8 mouse cellular contexts compared by ENCODE assay signal in genomic region chr2:156584797-156585471, GRCm38 (mm10). TPM values are rescaled to one million over a fixed set of nuclear protein-coding genes. Genes with fewer than 3 reads are reported as not detected.
DNase-seq lines count a peak whose midpoint lies in the region; ATAC-seq and TF ChIP-seq lines count a peak whose summit lies in the region.
"Had no signal": no experiment of that assay in that cellular context is flagged by ENCODE, and none has a peak within 500 bp of the region (broad histone marks: within the 10 kb centered on the region; RNA-seq: fewer than 3 reads in every experiment).

No protein-coding gene starts in this region.

- H3K27me3 ChIP-seq in lung, embryonic 14.5 days (ENCODE audit: insufficient read depth, low read length), result no peaks in the 10 kb centered on the region
- peaks cover 6% of the 10 kb centered on the region; the same call in 1 of the 2 replicates for H3K27me3 ChIP-seq in heart, embryonic 14.5 days (ENCODE audit: control insufficient read depth, insufficient read depth, low read length)
- H3K27me3 ChIP-seq in thymus, adult 2 months (ENCODE audit: control insufficient read depth, insufficient read depth, low read length), result no peaks in the 10 kb centered on the region

- H3K36me3 ChIP-seq in lung, embryonic 14.5 days (ENCODE audit: insufficient read depth), result no peaks in the 10 kb centered on the region
- no peaks in the 10 kb centered on the region for H3K36me3 ChIP-seq in heart, embryonic 14.5 days (ENCODE audit: control insufficient read depth, insufficient read depth, low read length)
- H3K36me3 ChIP-seq in thymus, adult 2 months (ENCODE audit: control insufficient read depth, insufficient read depth, low read length), result no peaks in the 10 kb centered on the region

- H3K27ac ChIP-seq in lung, embryonic 14.5 days (ENCODE audit: low read depth), result no peak overlapping the region
- H3K27ac ChIP-seq in heart, embryonic 14.5 days (replicated peaks in 1 of 2; ENCODE audit: control insufficient read depth in 1 of 2, insufficient read depth in 1 of 2, low read depth in 2 of 2, low read length in 2 of 2), result no peak overlapping the region
- peak overlapping the region; percentile 76 for H3K27ac ChIP-seq in olfactory bulb, adult 2 months (ENCODE audit: insufficient read depth, low read depth, low read length)
- no peak overlapping the region for H3K27ac ChIP-seq in thymus, adult 2 months (ENCODE audit: control insufficient read depth, insufficient read depth, low read length)

- ATAC-seq in lung, embryonic 14.5 days (ENCODE audit: insufficient read depth), result no peak
- no peak for ATAC-seq in heart, embryonic 14.5 days (ENCODE audit: insufficient number of reproducible peaks, insufficient read depth, low FRiP score, low read depth)

- peak; percentile 8 for DNase-seq in lung, embryonic 14.5 days
- no peak for DNase-seq in lung, postnatal 14 days
- DNase-seq in layer of hippocampus, adult 9-11 months, result peak; percentile 53
- no peak for DNase-seq in spleen, adult 12 weeks (ENCODE audit: low spot score)
- DNase-seq in thymus, adult 2 months, result no peak

- H3K9ac ChIP-seq in lung, embryonic 14.5 days, result no peak overlapping the region
- no peak overlapping the region for H3K9ac ChIP-seq in heart, embryonic 14.5 days (ENCODE audit: low read length)

- no peaks in the 10 kb centered on the region for H3K9me3 ChIP-seq in lung, embryonic 14.5 days (ENCODE audit: low read depth, low read length)
- no peaks in the 10 kb centered on the region for H3K9me3 ChIP-seq in heart, embryonic 14.5 days (ENCODE audit: control insufficient read depth, low read length)

- no peak overlapping the region for H3K4me3 ChIP-seq in lung, embryonic 14.5 days (ENCODE audit: low read depth, low read length)
- no peak overlapping the region for H3K4me3 ChIP-seq in heart, embryonic 14.5 days (ENCODE audit: control insufficient read depth in 1 of 2, insufficient read depth in 1 of 2, low read depth in 1 of 2, low read length in 2 of 2)
- H3K4me3 ChIP-seq in olfactory bulb, adult 2 months (ENCODE audit: insufficient read depth, low read depth, low read length), result no peak overlapping the region
- no peak overlapping the region for H3K4me3 ChIP-seq in thymus, adult 2 months (ENCODE audit: control insufficient read depth, insufficient read depth, low read length)
- H3K4me3 ChIP-seq: erythroblast, embryonic 14.5 days had no signal

- no peak for TF ChIP-seq CTCF in lung, embryonic 14.5 days (IDR thresholded peaks at IDR 0.05; ENCODE audit: low read depth)
- no peak for TF ChIP-seq CTCF in olfactory bulb, adult 2 months (IDR thresholded peaks at IDR 0.05; ENCODE audit: insufficient read depth, low read depth, low read length)
- TF ChIP-seq CTCF in thymus, adult 2 months (IDR thresholded peaks at IDR 0.05; ENCODE audit: borderline replicate concordance, control insufficient read depth, extremely low read depth, insufficient read depth, low read length, poor library complexity), result no peak

- no peak overlapping the region for H3K4me2 ChIP-seq in lung, embryonic 14.5 days
- H3K4me2 ChIP-seq in heart, embryonic 14.5 days (ENCODE audit: low read length), result peak overlapping the region; percentile 17; the same call in 1 of the 2 replicates

- no peaks in the 10 kb centered on the region for H3K4me1 ChIP-seq in lung, embryonic 14.5 days (ENCODE audit: insufficient read depth)
- H3K4me1 ChIP-seq in heart, embryonic 14.5 days (ENCODE audit: control insufficient read depth in 2 of 2, insufficient read depth in 2 of 2, low read length in 2 of 2), result peaks cover 8 to 18% of the 10 kb centered on the region in 2 experiments
- peaks cover 40% of the 10 kb centered on the region for H3K4me1 ChIP-seq in olfactory bulb, adult 2 months (ENCODE audit: control insufficient read depth, insufficient read depth, low read length)
- H3K4me1 ChIP-seq in thymus, adult 2 months (replicated peaks; ENCODE audit: control insufficient read depth, insufficient read depth, low read length), result no peaks in the 10 kb centered on the region

- WGBS in lung, embryonic 14.5 days, result 48% methylated on average over 14 of the region's 14 CpGs
- 41% methylated on average over 14 of the region's 14 CpGs for whole genome bisulfite sequencing in heart, embryonic 14.5 days
- WGBS in olfactory bulb, adult 2 months, result 11% methylated on average over 14 of the region's 14 CpGs
- 75% methylated on average over 14 of the region's 14 CpGs for WGBS in thymus, adult 2 months

- no peak for TF ChIP-seq POLR2A in olfactory bulb, adult 2 months (IDR thresholded peaks at IDR 0.05; ENCODE audit: insufficient read depth, low read depth, low read length)
- TF ChIP-seq POLR2A in thymus, adult 2 months (IDR thresholded peaks at IDR 0.05; ENCODE audit: control insufficient read depth, extremely low read depth, insufficient read depth, low read length, poor library complexity), result no peak

RNA-seq across cellular contexts. Expression of gene Dlgap4, which starts 28.6 kb away (rescaled TPM):
- 73.7 and 78.7 TPM in 2 replicates for polyA plus RNA-seq in lung, embryonic 14.5 days (2014; fragmentation: Nextera tagmentation; extraction: Ambion mirVana)
- polyA plus RNA-seq in heart, embryonic 14.5 days (2014; fragmentation: Nextera tagmentation; extraction: Ambion mirVana), result 51.4 and 57.6 TPM in 2 replicates
- polyA plus RNA-seq in olfactory bulb, adult 2 months (2012; ENCODE audit: insufficient read depth, insufficient read length, low replicate concordance, missing spikeins), result not detected in 2 replicates
- 93.5 and 98.2 TPM in 2 replicates for polyA plus RNA-seq in thymus, adult 2 months (2012; rRNA removed)

RNA-seq across cellular contexts. Expression of gene Aar2, which starts 37.5 kb away (rescaled TPM):
- 39.0 and 41.0 TPM in 2 replicates for polyA plus RNA-seq in lung, embryonic 14.5 days (2014; fragmentation: Nextera tagmentation; extraction: Ambion mirVana)
- polyA plus RNA-seq in heart, embryonic 14.5 days (2014; fragmentation: Nextera tagmentation; extraction: Ambion mirVana), result 24.8 and 24.9 TPM in 2 replicates
- polyA plus RNA-seq in olfactory bulb, adult 2 months (2012; ENCODE audit: insufficient read depth, insufficient read length, low replicate concordance, missing spikeins), result not detected in 2 replicates
- polyA plus RNA-seq in thymus, adult 2 months (2012; rRNA removed), result 32.6 and 32.7 TPM in 2 replicates

Comparison
In these comparisons a context has a peak if more than half of its experiments do, and no peak if none do; other contexts are left out.
1. DNase-seq: peak in lung, embryonic 14.5 days (single experiment) and layer of hippocampus, adult 9-11 months (single experiment); none in lung, postnatal 14 days (single experiment), spleen, adult 12 weeks (single experiment) and thymus, adult 2 months (single experiment).
2. RNA of gene Aar2, which starts 37.5 kb away (polyA plus RNA-seq): 39.0 to 41.0 TPM in lung, embryonic 14.5 days, 32.6 to 32.7 TPM in thymus, adult 2 months and 24.8 to 24.9 TPM in heart, embryonic 14.5 days; not detected in olfactory bulb, adult 2 months; every median in the first group is over 10 times any median in the second.